Mouse (Mus musculus): ENCODE measurements at regions not wholly inside any gene's neighbourhood (a gene's known extent, or its start where the extent isn't known, plus 50 kb on each side); places are given as distances from the start of the nearest gene placed in this dataset.
A peak's percentile ranks its signal among the peaks of the same experiment; 100 is the strongest.

DNA sequence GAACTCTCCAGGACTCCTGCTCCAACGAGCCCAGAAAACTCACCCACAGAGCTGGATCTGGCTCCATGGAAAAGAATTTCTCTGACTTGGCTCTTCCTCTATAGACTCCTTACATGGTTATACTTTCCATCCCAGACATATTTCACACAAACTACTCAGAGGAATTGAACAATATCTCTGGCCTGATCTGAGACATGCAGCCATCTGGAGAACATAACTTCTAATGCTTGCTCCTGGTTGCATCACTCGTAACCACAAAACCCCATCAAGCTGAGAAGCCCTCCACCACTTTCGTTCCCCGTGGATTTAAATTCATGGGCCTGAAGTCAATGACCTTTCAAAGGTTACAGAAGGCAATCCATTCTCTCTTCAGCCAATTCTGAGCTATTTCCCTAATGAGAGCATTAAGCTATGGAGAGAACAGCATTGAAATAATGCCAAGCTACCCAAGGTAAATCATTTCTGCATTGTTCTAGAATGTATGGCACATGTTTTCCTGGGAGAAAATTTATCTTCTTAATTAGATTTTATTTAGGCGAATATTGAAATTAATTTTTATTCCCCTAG lies 294.0 kb upstream of the Acvr2a start:
- no peak overlapping the region for H3K4me3 ChIP-seq (ENCODE audit: insufficient read depth, low read depth, low read length)
- no peaks in the 10 kb centered on the region for H3K4me1 ChIP-seq (ENCODE audit: control insufficient read depth, insufficient read depth, insufficient read length, low read length)
- H3K27ac ChIP-seq (replicated peaks; ENCODE audit: low read depth, low read length) = no peak overlapping the region

DNA sequence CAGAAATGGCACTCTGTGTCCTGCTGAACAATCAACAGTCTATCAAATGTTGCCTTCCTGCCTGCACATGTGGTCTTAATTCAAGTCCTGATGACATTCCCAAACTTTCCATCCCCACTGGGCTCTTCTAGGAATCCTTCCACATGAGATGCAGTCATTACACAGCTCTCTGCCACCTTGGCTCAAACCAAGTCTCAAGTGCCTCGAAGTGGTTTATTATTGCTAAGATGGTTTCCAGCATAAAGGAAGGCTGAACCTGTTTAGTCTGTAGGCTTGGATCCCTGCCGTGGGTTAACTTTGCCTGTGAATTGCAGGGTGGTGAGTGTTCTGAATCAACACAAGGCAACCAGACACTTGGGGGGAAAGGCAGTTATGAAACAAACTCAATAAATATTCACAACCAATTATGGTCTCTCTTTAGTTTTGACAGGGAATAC lies 293.4 kb upstream of the Acvr2a start:
- Histone ChIP-seq H3K27ac (replicated peaks; ENCODE audit: low read depth, low read length) (no peak overlapping the region), H3K4me1 (ENCODE audit: control insufficient read depth, insufficient read depth, insufficient read length, low read length) (no peaks in the 10 kb centered on the region), H3K4me3 (ENCODE audit: insufficient read depth, low read depth, low read length) (no peak overlapping the region)

- Histone ChIP-seq H3K4me3 (ENCODE audit: insufficient read depth, low read depth, low read length) (no peak overlapping the region), H3K27ac (replicated peaks; ENCODE audit: low read depth, low read length) (no peak overlapping the region), H3K4me1 (ENCODE audit: control insufficient read depth, insufficient read depth, insufficient read length, low read length) (peaks cover 3% of the 10 kb centered on the region; the same call in 1 of the 2 replicates)
These were observed 278.5 kb upstream of the Acvr2a start for GRCm38 (mm10) chr2:48535453-48535852.

GRCm38 (mm10) chr2:48536930-48537329 lies 277.0 kb upstream of the Acvr2a start:
- Histone ChIP-seq H3K27ac (replicated peaks; ENCODE audit: low read depth, low read length) (no peak overlapping the region), H3K4me1 (ENCODE audit: control insufficient read depth, insufficient read depth, insufficient read length, low read length) (peaks cover 3% of the 10 kb centered on the region; the same call in 1 of the 2 replicates), H3K4me3 (ENCODE audit: insufficient read depth, low read depth, low read length) (no peak overlapping the region)

DNA sequence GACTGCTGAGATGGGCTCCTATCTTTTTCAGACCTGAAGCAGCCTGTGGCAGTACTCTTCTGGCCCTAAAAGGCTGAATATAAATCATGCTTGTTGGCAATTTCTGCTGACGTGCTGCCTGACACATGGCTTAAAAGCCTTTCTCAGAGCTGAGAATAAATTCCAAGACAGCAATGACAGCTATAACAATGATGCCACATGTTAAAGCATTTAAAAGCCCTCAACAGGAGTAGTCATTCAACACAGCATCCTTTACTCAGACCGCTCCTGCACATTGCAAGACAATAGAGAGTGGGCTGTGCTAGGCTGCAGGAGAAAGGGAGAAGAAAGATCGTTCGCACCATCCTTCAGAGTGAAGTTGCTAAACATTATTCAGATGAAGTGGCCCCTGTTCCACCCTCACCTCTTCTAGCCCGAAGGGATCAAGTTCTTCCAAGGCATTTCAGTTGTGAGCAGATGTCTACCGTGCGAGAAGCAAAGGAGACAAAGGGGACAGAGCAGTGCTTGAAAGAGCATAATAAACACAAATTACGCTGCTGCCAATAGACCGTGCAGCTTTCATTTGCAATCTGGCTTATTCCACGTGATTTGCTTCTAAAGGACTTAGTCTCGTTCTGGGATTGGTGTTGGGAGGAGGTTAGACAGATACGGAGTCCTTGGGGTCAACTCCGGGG lies 275.1 kb upstream of the Acvr2a start:
- peak overlapping the region; percentile 37 for H3K4me3 ChIP-seq (ENCODE audit: insufficient read depth, low read depth, low read length)
- peak overlapping the region; percentile 81 for H3K27ac ChIP-seq (replicated peaks; ENCODE audit: low read depth, low read length)
- H3K4me1 ChIP-seq (ENCODE audit: control insufficient read depth, insufficient read depth, insufficient read length, low read length) = peaks cover 3% of the 10 kb centered on the region; the same call in 1 of the 2 replicates

- peak overlapping the region; percentile 72 for H3K27ac ChIP-seq (replicated peaks; ENCODE audit: low read depth, low read length)
- no peak overlapping the region for H3K4me3 ChIP-seq (ENCODE audit: insufficient read depth, low read depth, low read length)
- H3K4me1 ChIP-seq (ENCODE audit: control insufficient read depth, insufficient read depth, insufficient read length, low read length) = peaks cover 3% of the 10 kb centered on the region; the same call in 1 of the 2 replicates
These were observed 274.3 kb upstream of the Acvr2a start for GRCm38 (mm10) chr2:48539465-48540055.

GRCm38 (mm10) chr2:48544377-48544776 lies 269.5 kb upstream of the Acvr2a start:
- H3K4me1 ChIP-seq (ENCODE audit: control insufficient read depth, insufficient read depth, insufficient read length, low read length) = no peaks in the 10 kb centered on the region
- no peak overlapping the region for H3K4me3 ChIP-seq (ENCODE audit: insufficient read depth, low read depth, low read length)
- H3K27ac ChIP-seq (replicated peaks; ENCODE audit: low read depth, low read length) = no peak overlapping the region

DNA sequence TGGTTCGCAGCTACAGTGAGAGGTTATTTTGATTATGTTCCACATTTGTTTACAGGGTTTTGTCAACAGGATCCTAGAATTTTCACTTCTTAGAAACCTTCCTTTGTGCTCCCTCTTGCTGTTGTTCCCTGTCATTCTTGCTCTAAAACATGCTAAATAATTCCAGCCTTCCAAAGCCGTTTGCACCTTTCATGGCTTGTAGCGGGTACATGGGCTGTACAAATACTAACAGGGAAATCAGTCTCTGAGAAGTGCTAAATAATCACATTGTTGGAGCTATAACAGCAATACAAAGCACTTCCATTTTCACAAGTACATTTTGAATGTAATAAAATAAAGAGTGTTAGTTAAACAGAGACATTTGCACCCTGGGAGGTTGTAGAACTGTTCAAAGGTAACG lies 268.8 kb upstream of the Acvr2a start:
- no peaks in the 10 kb centered on the region for H3K4me1 ChIP-seq (ENCODE audit: control insufficient read depth, insufficient read depth, insufficient read length, low read length)
- H3K27ac ChIP-seq (replicated peaks; ENCODE audit: low read depth, low read length) = no peak overlapping the region
- no peak overlapping the region for H3K4me3 ChIP-seq (ENCODE audit: insufficient read depth, low read depth, low read length)

GRCm38 (mm10) chr2:48545679-48546078 lies 268.2 kb upstream of the Acvr2a start:
- no peaks in the 10 kb centered on the region for H3K4me1 ChIP-seq (ENCODE audit: control insufficient read depth, insufficient read depth, insufficient read length, low read length)
- no peak overlapping the region for H3K4me3 ChIP-seq (ENCODE audit: insufficient read depth, low read depth, low read length)
- no peak overlapping the region for H3K27ac ChIP-seq (replicated peaks; ENCODE audit: low read depth, low read length)

DNA sequence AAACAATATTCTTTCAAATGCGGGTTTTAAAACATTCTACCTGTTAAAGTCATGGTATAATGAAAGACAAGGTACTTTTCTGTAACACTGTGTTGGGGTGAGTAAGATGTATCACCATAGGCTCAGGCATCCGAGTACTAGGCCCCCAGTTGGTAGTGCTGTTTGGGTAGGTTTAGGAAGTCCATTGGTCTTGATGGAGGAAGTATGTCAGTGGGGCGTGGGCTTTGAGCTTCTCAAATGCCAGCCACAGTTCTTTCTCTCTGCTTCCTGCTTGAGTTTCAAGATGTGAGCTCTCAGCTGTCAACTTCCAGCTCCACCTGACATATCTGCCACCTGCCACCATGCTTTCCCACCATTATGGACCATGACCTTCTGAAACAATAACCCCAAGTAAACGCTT lies 267.7 kb upstream of the Acvr2a start:
- H3K4me3 ChIP-seq (ENCODE audit: insufficient read depth, low read depth, low read length) = no peak overlapping the region
- H3K4me1 ChIP-seq (ENCODE audit: control insufficient read depth, insufficient read depth, insufficient read length, low read length) = no peaks in the 10 kb centered on the region
- no peak overlapping the region for H3K27ac ChIP-seq (replicated peaks; ENCODE audit: low read depth, low read length)

DNA sequence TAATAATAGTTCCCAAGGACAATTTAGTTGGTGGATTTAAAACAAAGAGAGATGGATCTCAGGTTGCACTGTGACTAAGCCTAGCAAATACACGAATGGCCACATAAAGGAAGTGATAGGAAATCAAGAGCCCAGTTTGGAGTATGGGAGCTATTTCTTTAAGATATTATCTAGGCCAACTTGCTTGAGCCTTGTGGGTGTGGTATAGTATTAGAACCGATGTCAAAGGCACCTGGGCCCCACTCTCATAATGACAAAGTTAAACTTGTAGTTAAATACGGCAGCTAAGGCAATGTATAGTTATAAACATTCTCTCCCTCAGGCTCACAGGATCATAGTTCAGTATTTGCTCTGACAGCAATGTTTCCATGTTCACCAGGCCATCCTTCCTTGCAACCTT lies 257.3 kb upstream of the Acvr2a start:
- H3K4me1 ChIP-seq (ENCODE audit: control insufficient read depth, insufficient read depth, insufficient read length, low read length) = peaks cover 9% of the 10 kb centered on the region; the same call in 1 of the 2 replicates
- H3K27ac ChIP-seq (replicated peaks; ENCODE audit: low read depth, low read length) = peak overlapping the region; percentile 11; the same call in 1 of the 2 replicates

DNA sequence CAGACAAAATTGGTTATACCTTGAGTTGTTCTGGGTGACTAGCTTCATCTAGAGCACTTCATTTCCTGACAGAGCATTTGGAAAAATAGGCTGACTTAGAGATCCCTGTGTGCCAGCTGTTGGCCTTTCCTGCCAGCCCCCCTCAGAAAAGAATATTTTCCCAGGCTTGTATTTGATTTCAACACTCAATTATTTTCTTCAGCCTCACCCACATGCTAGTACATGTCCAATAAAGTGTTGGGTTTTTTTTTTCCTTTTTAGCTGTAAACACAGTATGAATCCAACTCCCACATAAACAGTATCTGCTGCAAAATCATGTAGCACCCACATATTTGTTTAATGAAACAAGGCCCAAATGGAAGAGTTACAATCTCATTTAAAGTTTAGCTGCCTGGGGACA lies 256.8 kb upstream of the Acvr2a start:
- Histone ChIP-seq H3K27ac (replicated peaks; ENCODE audit: low read depth, low read length) (peak overlapping the region; percentile 34; the same call in 1 of the 2 replicates), H3K4me1 (ENCODE audit: control insufficient read depth, insufficient read depth, insufficient read length, low read length) (peaks cover 9% of the 10 kb centered on the region; the same call in 1 of the 2 replicates), H3K4me3 (ENCODE audit: insufficient read depth, low read depth, low read length) (no peak overlapping the region)

More for the DNA sequence above, 257.3 kb upstream of the Acvr2a start:
- H3K4me3 ChIP-seq (ENCODE audit: insufficient read depth, low read depth, low read length) = no peak overlapping the region

DNA sequence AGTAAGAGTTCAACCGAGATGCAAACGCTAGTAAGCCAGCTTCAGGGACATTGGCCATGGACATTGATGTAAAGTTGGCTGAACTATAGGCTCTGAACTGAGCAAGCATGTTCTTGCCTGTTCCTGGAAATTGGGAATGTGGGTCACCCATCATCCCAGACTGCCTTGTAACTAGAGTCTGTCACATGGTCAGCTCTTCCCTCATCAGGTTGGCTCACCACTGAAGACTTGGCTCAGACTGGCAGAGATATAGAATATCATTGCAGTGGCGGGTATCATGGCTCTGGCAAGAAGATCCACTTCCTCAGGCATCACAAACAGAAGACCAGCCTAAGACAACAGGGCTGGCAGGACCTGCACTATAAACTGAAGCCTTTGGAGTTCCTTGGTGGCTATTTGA lies 255.3 kb upstream of the Acvr2a start:
- no peak overlapping the region for H3K4me3 ChIP-seq (ENCODE audit: insufficient read depth, low read depth, low read length)
- H3K27ac ChIP-seq (replicated peaks; ENCODE audit: low read depth, low read length) = no peak overlapping the region
- peaks cover 9% of the 10 kb centered on the region; the same call in 1 of the 2 replicates for H3K4me1 ChIP-seq (ENCODE audit: control insufficient read depth, insufficient read depth, insufficient read length, low read length)

GRCm38 (mm10) chr2:48563636-48564035 lies 250.3 kb upstream of the Acvr2a start:
- peaks cover 1% of the 10 kb centered on the region; the same call in 1 of the 2 replicates for H3K4me1 ChIP-seq (ENCODE audit: control insufficient read depth, insufficient read depth, insufficient read length, low read length)
- H3K27ac ChIP-seq (replicated peaks; ENCODE audit: low read depth, low read length) = no peak overlapping the region
- H3K4me3 ChIP-seq (ENCODE audit: insufficient read depth, low read depth, low read length) = no peak overlapping the region

- H3K27ac ChIP-seq (replicated peaks; ENCODE audit: low read depth, low read length) = no peak overlapping the region
- H3K4me1 ChIP-seq (ENCODE audit: control insufficient read depth, insufficient read depth, insufficient read length, low read length) = no peaks in the 10 kb centered on the region
- H3K4me3 ChIP-seq (ENCODE audit: insufficient read depth, low read depth, low read length) = no peak overlapping the region
These were observed 249.7 kb upstream of the Acvr2a start for GRCm38 (mm10) chr2:48564170-48564569.

GRCm38 (mm10) chr2:48567871-48568270 lies 246.0 kb upstream of the Acvr2a start:
- H3K4me3 ChIP-seq (ENCODE audit: insufficient read depth, low read depth, low read length) = no peak overlapping the region

More at GRCm38 (mm10) chr2:48567871-48568270, 246.0 kb upstream of the Acvr2a start:
- Histone ChIP-seq H3K4me1 (ENCODE audit: control insufficient read depth, insufficient read depth, insufficient read length, low read length) (no peaks in the 10 kb centered on the region), H3K27ac (replicated peaks; ENCODE audit: low read depth, low read length) (no peak overlapping the region)
